Mouse (Mus musculus) bone marrow macrophage, adult 2 months (primary cell): Measurements from ENCODE around the gene Gnat2.

Experiments
- CTCF ChIP-seq: IDR thresholded peaks from 2 replicates; pipeline ENCODE4 v1.5.1; 2012; ENCODE audit warnings: low read depth, mild to moderate bottlenecking, low read length, moderate library complexity
- POLR2A ChIP-seq: IDR thresholded peaks from 2 replicates; pipeline ENCODE4 v1.6.1; 2012; ENCODE audit warnings: mild to moderate bottlenecking, low read depth, low read length, borderline replicate concordance

GRCm38 (mm10) chr3:108132484-108132883 lies 39.9 kb downstream of the Gnat2 start:
- TF ChIP-seq CTCF (no peak), POLR2A (no peak)
